Mouse (Mus musculus) cerebellum, postnatal 14 days (tissue): Measurements from ENCODE around the gene Klf4.

Experiments used
- DNase-seq, 2 experiments: peaks; one replicate each; pipeline ENCODE4 v3.0.0; 2021; ENCODE audit warnings: mixed read lengths in 2 of 2

The Klf4 gene

DNA sequence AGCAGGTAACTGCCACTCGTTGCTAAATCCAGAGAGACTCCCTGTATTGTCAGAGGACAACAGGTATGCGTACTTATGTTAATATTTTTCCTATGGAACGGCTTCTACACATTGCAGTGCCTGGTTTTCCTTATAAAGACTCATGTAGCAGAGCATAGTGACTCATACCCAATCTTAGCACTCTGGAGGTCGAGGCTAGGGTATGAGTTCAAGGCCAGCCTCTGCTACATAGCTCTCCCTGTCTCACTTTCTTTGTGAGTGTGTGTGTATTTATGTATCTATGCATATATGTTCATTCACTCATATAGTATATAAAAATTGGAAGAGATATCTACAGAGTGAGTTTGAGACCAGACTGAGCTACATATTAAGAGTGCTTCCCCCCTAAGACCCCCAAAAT is 8.3 kb downstream of the Klf4 start:
- no peak for DNase-seq

DNA sequence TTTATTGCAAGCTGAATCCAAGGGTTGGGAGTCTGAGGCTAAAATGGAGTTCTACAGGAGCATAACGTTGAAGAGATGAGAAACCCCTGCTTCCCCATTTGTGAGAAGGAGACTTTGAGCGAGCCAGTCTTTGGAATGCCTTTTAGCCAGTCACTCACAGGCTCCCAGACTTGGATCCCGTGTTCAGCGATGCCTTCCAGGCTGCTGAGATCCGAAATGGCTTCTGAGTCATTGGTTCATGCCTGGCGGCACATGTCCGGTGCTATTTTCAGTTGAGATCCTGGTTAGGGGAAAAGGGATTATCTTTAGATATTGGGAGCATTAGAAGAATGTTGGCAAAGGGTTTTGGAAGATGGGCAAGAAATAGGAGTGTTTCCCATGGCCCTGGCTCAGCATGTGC is 14.8 kb downstream of the Klf4 start:
- no peak for DNase-seq

DNA sequence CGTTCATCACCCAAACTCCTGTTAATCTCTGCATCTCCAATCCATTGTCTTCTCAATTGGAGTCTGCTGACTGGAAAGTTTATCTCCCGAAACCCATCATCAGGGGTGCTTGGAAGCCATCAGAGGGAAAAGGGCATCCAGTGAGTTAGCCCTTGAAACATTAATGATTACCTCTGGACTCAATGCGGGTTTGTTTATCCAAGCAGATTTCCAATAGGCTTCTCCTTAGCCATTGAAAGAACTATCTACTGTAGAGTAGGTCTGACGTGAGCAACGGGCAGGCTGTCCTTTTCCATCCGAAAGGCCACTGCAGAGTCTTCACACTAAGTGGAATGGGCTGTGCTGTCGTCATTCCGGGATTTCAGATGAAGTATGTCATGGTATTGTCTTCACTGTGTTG is 16.2 kb downstream of the Klf4 start:
- no peak for DNase-seq

DNA sequence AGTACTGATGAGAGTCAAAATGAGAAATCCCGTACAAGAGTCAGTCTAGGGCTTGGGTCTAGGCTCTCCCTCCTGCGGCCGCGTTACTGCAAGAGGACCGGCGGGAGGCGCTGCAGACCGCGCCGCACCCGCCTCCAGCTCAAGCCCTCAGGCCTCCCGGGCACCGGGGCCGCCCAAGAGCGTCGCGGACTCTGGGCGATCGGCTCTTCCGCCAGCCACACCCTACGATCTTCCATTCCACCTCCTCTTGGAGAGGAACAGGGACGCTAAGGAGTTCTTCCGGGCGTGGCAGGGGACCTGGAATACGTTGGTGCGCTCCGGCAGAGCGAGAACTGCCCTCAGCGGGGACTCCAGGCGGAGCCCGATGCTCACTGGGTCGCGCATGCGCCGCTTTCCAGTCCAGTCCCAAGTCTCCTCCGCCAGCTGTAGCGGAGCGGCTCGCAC is 17.5 kb downstream of the Klf4 start:
- DNase-seq, result peak; percentile 76 to 79

DNA sequence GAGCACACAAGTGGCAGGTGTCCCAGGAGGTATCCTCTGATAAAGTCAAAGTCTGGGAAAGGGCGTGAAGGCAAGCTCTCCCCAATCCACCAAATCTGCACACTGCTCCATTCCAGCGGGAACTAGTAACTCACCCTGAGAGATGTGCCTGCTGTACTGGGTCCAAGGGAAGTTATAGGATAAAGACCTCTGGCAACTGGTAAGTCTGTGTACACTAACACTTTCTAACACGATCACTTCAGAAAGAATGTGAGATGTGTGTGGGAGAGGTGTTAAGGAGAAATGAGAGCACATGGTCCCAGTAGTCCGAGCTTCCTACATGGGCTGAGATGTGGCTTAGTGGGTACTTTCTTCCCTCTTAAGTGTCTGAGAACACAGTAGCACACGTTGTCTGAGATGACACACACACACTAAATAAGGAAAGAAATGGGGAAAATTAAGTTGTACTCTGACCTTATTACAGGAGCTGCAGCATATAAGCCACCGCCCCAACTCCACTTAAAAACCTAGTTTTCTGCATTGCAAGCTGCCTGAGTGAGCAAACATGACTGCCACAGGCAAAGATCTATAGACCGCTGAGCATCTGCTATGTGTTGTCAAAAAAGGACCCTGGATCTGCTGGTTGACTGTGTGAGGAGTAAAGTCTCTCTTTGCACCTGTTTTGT is 18.5 kb downstream of the Klf4 start:
- DNase-seq, result no peak

DNA sequence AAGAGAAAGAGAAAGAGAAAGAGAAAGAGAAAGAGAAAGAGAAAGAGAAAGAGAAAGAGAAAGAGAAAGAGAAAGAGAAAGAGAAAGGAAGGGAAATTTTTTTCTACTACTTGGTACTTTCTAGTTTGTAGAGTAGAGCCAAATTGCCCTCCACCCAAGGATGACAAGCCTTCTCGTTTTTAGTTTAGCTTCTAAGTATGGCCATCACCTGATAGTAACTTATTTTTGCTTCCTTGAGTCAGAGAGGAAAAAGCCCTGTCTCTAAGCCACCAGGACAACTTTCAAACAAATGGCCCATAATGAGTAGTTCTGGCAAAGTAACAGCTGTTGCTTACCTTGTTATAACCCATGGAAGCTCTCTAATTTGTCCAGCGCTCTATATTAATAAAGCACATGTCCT is 20.9 kb downstream of the Klf4 start:
- no peak for DNase-seq

DNA sequence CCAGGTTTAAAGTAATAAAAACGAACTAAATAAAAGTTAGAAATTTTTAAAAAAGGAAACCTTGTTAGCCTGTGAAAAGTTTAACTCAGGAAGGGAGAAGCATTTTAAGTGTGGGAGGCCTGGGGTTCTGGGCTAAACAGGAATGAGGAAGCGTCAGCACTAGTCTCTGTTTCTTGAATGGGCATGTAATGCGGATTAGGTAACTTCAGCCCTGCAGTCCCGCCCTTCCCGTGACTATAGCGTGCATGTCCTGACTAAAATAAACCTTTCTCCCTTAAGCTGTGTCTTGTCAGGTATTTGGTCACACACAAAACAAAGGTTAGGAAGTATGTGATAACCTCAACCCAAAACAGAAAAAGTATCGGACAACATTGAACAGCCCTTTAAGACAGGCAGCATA is 23.6 kb downstream of the Klf4 start:
- DNase-seq, result no peak

DNA sequence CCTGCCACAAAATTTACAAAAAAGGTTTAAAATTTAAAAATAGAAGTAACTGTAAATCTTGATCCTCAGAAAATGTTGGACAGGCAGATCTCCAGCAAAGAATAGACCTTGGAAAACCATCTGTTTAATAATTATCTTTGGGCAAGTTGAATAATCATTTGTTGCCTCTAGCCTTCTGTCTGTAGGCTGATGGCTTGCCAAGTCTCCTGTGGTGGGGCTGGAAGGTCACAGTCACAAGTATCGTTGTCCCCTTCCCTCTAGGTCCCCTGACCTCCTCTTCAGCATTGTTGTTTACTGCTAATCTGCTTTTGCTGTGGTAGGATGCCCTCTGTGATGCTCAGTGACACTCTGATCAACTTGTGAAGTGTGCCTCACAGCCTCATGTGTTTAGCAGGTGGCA is 33.6 kb downstream of the Klf4 start:
- DNase-seq, result peak; percentile 27 to 36

DNA sequence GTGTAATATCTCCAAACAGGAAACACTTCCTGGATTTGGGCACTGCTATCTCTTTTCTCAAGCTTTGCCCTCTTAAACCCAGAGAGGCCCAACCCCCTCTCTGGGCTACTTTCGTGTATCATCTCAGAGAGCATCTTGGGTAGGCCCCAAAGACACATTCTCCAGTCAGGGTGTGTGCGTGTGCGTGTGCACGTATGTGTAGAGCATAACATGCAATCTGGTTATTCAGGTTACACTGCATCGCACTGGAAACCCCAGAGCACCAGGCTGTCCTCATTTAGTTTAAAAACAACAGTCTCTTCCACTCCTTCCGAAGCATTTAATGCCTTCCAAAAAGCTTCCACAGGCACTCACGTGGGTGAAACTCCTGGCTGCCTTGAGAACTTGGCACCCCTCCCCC is 35.9 kb downstream of the Klf4 start:
- no peak for DNase-seq

DNA sequence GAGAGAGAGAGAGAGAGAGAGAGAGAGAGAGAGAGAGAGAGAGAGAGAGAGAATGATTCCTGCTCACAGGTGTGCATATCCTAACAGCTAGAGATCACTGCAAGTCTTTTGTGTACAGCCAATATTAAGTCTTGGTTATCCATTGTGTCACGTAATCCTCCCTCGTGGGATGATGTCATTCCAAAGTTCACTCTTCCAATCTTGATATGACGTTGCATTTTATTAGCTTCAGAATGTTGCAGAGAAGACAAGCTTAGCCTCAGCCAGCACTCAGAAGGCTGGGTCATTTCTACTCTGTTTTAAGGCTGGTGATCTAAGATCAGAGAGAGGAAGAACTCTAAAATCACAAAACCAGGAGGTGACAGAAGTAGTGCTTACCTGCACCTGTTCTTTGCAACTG is 39.0 kb downstream of the Klf4 start:
- DNase-seq, result no peak

DNA sequence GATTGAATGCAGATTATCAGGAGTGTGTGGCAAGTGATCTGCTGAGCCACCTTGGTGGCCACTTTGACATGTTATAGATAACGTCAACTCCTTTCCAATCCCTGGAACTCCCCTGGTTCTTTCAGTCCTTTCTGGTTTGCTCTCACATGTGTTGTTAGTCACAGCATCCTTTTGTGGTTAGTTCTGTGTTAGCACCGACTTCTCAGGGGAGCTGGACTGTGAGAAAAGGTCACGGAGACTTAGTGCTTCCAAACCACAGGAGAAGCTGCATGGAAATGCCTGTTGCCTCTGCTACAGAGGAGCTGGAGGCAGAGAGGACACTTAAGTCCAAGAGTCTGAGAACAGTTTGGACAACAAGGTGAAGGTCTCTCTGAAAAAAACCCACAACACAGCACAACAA is 42.9 kb downstream of the Klf4 start:
- DNase-seq, result no peak

DNA sequence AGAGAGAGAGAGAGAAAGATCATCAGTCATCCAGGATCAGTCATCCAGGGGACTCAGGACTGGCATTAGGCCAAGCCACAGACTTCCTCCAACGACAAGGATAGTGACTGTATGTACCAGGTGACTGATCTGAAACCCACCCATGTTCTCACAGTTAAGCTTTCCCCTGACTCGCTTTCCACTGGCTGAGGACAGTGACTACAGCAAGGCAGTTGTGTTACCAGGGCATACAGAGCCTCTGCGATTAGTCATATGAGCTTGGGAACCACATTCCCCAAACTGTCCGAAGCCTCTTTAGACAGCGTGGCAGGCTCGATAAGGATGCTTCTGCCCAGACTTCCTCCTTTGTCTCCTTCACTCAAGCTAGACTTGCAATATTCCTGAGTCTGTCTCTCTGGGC is 43.7 kb downstream of the Klf4 start:
- DNase-seq, result no peak

DNA sequence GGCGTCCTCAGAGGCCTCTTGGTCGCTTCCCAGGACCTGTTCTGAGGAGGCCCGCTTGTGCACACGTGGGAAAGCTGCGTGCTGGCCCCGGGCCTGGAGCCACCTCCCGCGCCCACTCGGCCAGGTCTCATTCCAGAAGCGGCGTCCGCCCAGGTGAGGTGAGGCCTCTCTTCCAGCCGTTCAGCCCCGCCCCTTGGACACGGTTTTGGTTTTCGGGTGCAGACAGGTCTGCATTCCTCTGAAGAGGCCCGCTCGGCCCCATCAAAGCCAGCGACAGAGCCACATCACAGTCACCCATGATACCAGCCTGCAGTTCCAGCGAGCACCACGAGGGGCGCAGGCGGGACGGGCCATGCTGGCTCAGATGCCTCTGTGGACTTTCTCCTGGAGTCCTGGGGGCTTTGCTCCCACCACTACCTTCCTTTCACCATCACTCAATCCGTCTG is 51.9 kb downstream of the Klf4 start:
- peak; percentile 89 to 94 for DNase-seq

DNA sequence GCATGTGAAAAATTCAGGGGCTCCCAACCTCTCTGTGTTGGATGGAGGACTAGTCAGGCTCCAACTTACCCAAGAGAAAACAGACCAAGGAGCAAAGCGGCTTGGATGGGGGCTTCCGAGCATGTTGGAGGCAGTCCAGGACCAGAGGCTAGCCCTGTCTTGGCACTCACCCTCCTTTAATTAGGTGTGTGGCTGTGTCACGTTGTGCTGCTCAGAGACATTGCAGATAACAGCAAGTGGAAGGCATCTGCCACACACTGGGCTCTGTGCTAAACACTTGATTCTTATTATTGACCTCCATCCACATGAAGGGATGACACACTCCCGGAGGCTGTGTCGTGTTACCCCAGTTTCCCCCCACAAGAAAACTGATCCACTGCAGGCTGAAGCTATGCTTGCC is 53.9 kb downstream of the Klf4 start:
- DNase-seq, result peak; percentile 26 to 42

DNA sequence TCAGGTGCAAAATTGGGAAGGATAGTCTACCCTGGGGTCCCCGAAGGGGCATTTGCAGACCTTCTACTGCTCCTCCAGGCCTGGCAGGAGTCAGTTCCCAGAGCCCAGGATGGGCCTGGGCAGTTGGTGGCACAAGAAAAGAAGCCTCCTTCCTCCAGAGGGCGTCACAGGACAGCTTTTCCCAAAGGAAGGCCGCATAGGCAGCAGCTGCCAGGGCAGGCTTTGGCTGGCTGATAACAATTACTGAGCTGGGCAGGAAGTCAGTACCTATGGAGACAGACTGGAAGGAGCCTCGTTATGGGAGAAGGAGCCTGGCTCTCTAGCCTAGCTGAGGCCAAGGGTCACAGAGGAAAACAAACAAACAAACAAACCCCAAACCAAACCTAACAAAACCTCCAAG is 54.3 kb downstream of the Klf4 start:
- peak; percentile 63 to 76 for DNase-seq

DNA sequence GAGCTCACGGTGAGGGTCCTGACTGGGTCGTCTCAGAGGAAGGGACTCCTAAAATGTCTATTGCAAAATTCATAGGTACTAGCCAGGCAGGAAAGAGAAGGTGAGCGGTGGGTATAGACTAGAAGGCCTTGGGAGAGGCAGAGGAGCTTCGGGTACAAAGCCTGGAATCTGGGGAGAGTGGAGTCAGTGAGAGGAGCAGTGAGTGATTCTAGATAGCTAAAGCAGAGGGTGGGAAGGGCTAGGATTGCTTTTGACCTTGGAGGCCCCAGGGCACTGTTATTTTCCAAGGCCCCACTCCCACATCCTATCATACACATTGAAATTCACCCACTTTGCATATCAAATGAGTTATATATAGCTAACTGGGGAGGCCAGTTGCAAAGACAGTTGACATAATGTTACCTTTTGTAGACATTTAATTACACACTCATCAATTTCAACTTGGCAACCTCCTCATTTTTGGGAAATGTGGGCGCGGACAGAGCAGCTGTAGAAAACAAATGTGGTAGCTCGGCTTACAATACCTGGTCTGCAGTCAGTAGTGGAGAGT is 55.0 kb downstream of the Klf4 start:
- DNase-seq, result no peak
